9 mouse cellular contexts compared by ENCODE assay signal in genomic region chr12:105476453-105476852, GRCm38 (mm10). TPM values are rescaled to one million over a fixed set of nuclear protein-coding genes. Genes with fewer than 3 reads are reported as not detected.
A peak's percentile ranks its signal among the peaks of the same experiment; 100 is the strongest.
DNase-seq lines count a peak whose midpoint lies in the region; ATAC-seq and TF ChIP-seq lines count a peak whose summit lies in the region.
"Had no signal": no experiment of that assay in that cellular context is flagged by ENCODE, and none has a peak within 500 bp of the region (broad histone marks: within the 10 kb centered on the region; RNA-seq: fewer than 3 reads in every experiment).

No protein-coding gene starts in this region.

- H3K36me3 ChIP-seq in intestine, embryonic 14.5 days (ENCODE audit: control insufficient read depth, insufficient read depth, low read length) = peaks cover 10% of the 10 kb centered on the region; the same call in 1 of the 2 replicates
- H3K36me3 ChIP-seq in intestine, embryonic 16.5 days (ENCODE audit: control insufficient read depth, insufficient read depth, low read length) = no peaks in the 10 kb centered on the region
- H3K36me3 ChIP-seq in embryonic facial prominence, embryonic 15.5 days = no peaks in the 10 kb centered on the region
- H3K36me3 ChIP-seq in hindbrain, embryonic 12.5 days = peaks cover 16% of the 10 kb centered on the region
- peaks cover 10% of the 10 kb centered on the region for H3K36me3 ChIP-seq in midbrain, embryonic 10.5 days
- H3K36me3 ChIP-seq: liver, embryonic 15.5 days had no signal

- peak; percentile 87 for DNase-seq in intestine, embryonic 14.5 days (ENCODE audit: low spot score)
- peak; percentile 51 for DNase-seq in brain, embryonic 14.5 days (ENCODE audit: low read depth)
- peak; percentile 69 to 74 for DNase-seq in left cerebral cortex, postnatal 25 days (ENCODE audit: low spot score in 2 of 2)
- DNase-seq in midbrain, embryonic 10.5 days (ENCODE audit: low spot score) = peak; percentile 69
- peak; percentile 28 to 67 for DNase-seq in spleen, postnatal 10 days (ENCODE audit: low spot score in 2 of 2)

- no peak overlapping the region for H3K4me2 ChIP-seq in intestine, embryonic 14.5 days (ENCODE audit: low read length)
- no peak overlapping the region for H3K4me2 ChIP-seq in intestine, embryonic 16.5 days (ENCODE audit: low read depth, low read length)
- no peak overlapping the region for H3K4me2 ChIP-seq in embryonic facial prominence, embryonic 15.5 days (replicated peaks)
- no peak overlapping the region for H3K4me2 ChIP-seq in hindbrain, embryonic 12.5 days (replicated peaks)
- H3K4me2 ChIP-seq: liver, embryonic 15.5 days had no signal

- peak; percentile 88 for TF ChIP-seq CTCF in brain, embryonic 14.5 days (IDR thresholded peaks at IDR 0.05; ENCODE audit: borderline replicate concordance, extremely low read depth, insufficient read depth, insufficient read length)

- peak; percentile 44; the same call in 1 of the 2 replicates for ATAC-seq in intestine, embryonic 14.5 days (replicated peaks; ENCODE audit: low FRiP score, low TSS enrichment, low read depth)
- ATAC-seq in intestine, embryonic 16.5 days = no peak
- ATAC-seq in embryonic facial prominence, embryonic 15.5 days (ENCODE audit: insufficient number of reproducible peaks, low FRiP score, low TSS enrichment, low read depth) = no peak
- 0 out of 2 replicates have a peak, but pooled peaks have one; percentile 37 for ATAC-seq in hindbrain, embryonic 12.5 days (ENCODE audit: low FRiP score)

- H3K9ac ChIP-seq in intestine, embryonic 14.5 days (ENCODE audit: low read length) = no peak overlapping the region
- no peak overlapping the region for H3K9ac ChIP-seq in intestine, embryonic 16.5 days (ENCODE audit: low read depth, low read length)
- no peak overlapping the region for H3K9ac ChIP-seq in embryonic facial prominence, embryonic 15.5 days
- no peak overlapping the region for H3K9ac ChIP-seq in hindbrain, embryonic 12.5 days
- H3K9ac ChIP-seq: liver, embryonic 15.5 days had no signal

- no peaks in the 10 kb centered on the region; the same call in 1 of the 2 replicates for H3K4me1 ChIP-seq in intestine, embryonic 14.5 days (replicated peaks; ENCODE audit: control insufficient read depth, insufficient read depth, low read length)
- no peaks in the 10 kb centered on the region for H3K4me1 ChIP-seq in intestine, embryonic 16.5 days (ENCODE audit: control insufficient read depth, insufficient read depth, low read length)
- H3K4me1 ChIP-seq in embryonic facial prominence, embryonic 15.5 days = peaks cover 19% of the 10 kb centered on the region
- peaks cover 13% of the 10 kb centered on the region for H3K4me1 ChIP-seq in hindbrain, embryonic 12.5 days
- peaks cover 38% of the 10 kb centered on the region for H3K4me1 ChIP-seq in midbrain, embryonic 10.5 days
- H3K4me1 ChIP-seq: liver, embryonic 15.5 days had no signal

- WGBS in intestine, embryonic 14.5 days = 44% methylated on average over 9 of the region's 9 CpGs
- WGBS in intestine, embryonic 16.5 days = 45% methylated on average over 9 of the region's 9 CpGs
- WGBS in embryonic facial prominence, embryonic 15.5 days = 41% methylated on average over 9 of the region's 9 CpGs
- WGBS in hindbrain, embryonic 12.5 days = 40% methylated on average over 9 of the region's 9 CpGs
- 47% methylated on average over 9 of the region's 9 CpGs for WGBS in midbrain, embryonic 10.5 days

- no peak overlapping the region for H3K4me3 ChIP-seq in intestine, embryonic 14.5 days (ENCODE audit: low read depth, low read length)
- no peak overlapping the region for H3K4me3 ChIP-seq in intestine, embryonic 16.5 days (ENCODE audit: low read length)
- H3K4me3 ChIP-seq in embryonic facial prominence, embryonic 15.5 days (replicated peaks) = no peak overlapping the region
- H3K4me3 ChIP-seq in hindbrain, embryonic 12.5 days = no peak overlapping the region
- no peak overlapping the region for H3K4me3 ChIP-seq in midbrain, embryonic 10.5 days
- H3K4me3 ChIP-seq: liver, embryonic 15.5 days had no signal

- no peaks in the 10 kb centered on the region for H3K27me3 ChIP-seq in intestine, embryonic 14.5 days (replicated peaks; ENCODE audit: control insufficient read depth, insufficient read depth, low read length)
- H3K27me3 ChIP-seq in intestine, embryonic 16.5 days (replicated peaks; ENCODE audit: control insufficient read depth, insufficient read depth, low read length) = no peaks in the 10 kb centered on the region
- no peaks in the 10 kb centered on the region for H3K27me3 ChIP-seq in embryonic facial prominence, embryonic 15.5 days
- H3K27me3 ChIP-seq in hindbrain, embryonic 12.5 days = no peaks in the 10 kb centered on the region
- H3K27me3 ChIP-seq in midbrain, embryonic 10.5 days (ENCODE audit: low read depth, poor library complexity, severe bottlenecking) = no peaks in the 10 kb centered on the region
- H3K27me3 ChIP-seq: liver, embryonic 15.5 days had no signal

- intact Hi-C loops in left cerebral cortex, postnatal 25 days (cut with DNase I) = loop anchor here (2.0 kb wide), 1 partner anchor 22 kb away; no protein-coding TSS in a partner anchor

- TF ChIP-seq POLR2A in brain, embryonic 14.5 days (IDR thresholded peaks at IDR 0.05; ENCODE audit: borderline replicate concordance, extremely low read depth, insufficient read depth, insufficient read length, poor library complexity, severe bottlenecking) = no peak

- H3K27ac ChIP-seq in intestine, embryonic 14.5 days (ENCODE audit: low read depth) = no peak overlapping the region
- H3K27ac ChIP-seq in intestine, embryonic 16.5 days (ENCODE audit: low read length) = no peak overlapping the region
- 0 out of 2 replicates have a peak overlapping the region, but pooled peaks have one; percentile 5 for H3K27ac ChIP-seq in embryonic facial prominence, embryonic 15.5 days (replicated peaks)
- H3K27ac ChIP-seq in hindbrain, embryonic 12.5 days = 0 out of 2 replicates have a peak overlapping the region, but pooled peaks have one; percentile 25
- peak overlapping the region; percentile 61; the same call in 1 of the 2 replicates for H3K27ac ChIP-seq in midbrain, embryonic 10.5 days (replicated peaks)
- H3K27ac ChIP-seq: liver, embryonic 15.5 days had no signal

- H3K9me3 ChIP-seq in intestine, embryonic 14.5 days (ENCODE audit: control insufficient read depth, low read length) = no peaks in the 10 kb centered on the region
- H3K9me3 ChIP-seq in intestine, embryonic 16.5 days (ENCODE audit: control insufficient read depth, low read length) = no peaks in the 10 kb centered on the region
- H3K9me3 ChIP-seq in embryonic facial prominence, embryonic 15.5 days (replicated peaks) = no peaks in the 10 kb centered on the region
- H3K9me3 ChIP-seq in hindbrain, embryonic 12.5 days (replicated peaks) = no peaks in the 10 kb centered on the region
- H3K9me3 ChIP-seq in midbrain, embryonic 10.5 days (replicated peaks) = no peaks in the 10 kb centered on the region
- H3K9me3 ChIP-seq: liver, embryonic 15.5 days had no signal

RNA-seq across cellular contexts. Expression of gene D430019H16Rik, which starts 22.8 kb away (rescaled TPM):
- 2.2 and 2.5 TPM in 2 replicates for polyA plus RNA-seq in intestine, embryonic 14.5 days (2014; fragmentation: Nextera tagmentation; extraction: Ambion mirVana)
- 0.62 and 0.84 TPM in 2 replicates for polyA plus RNA-seq in intestine, embryonic 16.5 days (2015; fragmentation: Nextera tagmentation; extraction: Ambion mirVana)
- 90.3 and 133 TPM in 2 replicates for polyA plus RNA-seq in brain, embryonic 14.5 days (2012; rRNA removed)
- polyA plus RNA-seq in embryonic facial prominence, embryonic 15.5 days (2015; fragmentation: Nextera tagmentation; extraction: Ambion mirVana) = 1.6 and 1.7 TPM in 2 replicates
- 7.0 and 8.1 TPM in 2 replicates for polyA plus RNA-seq in hindbrain, embryonic 12.5 days (2016; fragmentation: Nextera tagmentation; extraction: Ambion mirVana)
- 10 to 100 TPM; 96.6 to 99.5 TPM for total RNA-seq in left cerebral cortex, postnatal 25 days (2021)
- 2.2 and 3.4 TPM in 2 replicates for polyA plus RNA-seq in midbrain, embryonic 10.5 days (2016; fragmentation: Nextera tagmentation; extraction: Ambion mirVana)

Comparison
In these comparisons a context has a peak if more than half of its experiments do, and no peak if none do; other contexts are left out.
1. ATAC-seq: peak in intestine, embryonic 14.5 days (single experiment) and hindbrain, embryonic 12.5 days (single experiment); none in intestine, embryonic 16.5 days (single experiment) and embryonic facial prominence, embryonic 15.5 days (single experiment).
2. H3K27ac ChIP-seq: peak in embryonic facial prominence, embryonic 15.5 days (single experiment), hindbrain, embryonic 12.5 days (single experiment) and midbrain, embryonic 10.5 days (single experiment); none in intestine, embryonic 14.5 days (single experiment) and intestine, embryonic 16.5 days (single experiment).
3. Peak in every context shown above with its lines, with median percentiles within 50 percentile points of each other: DNase-seq.